Mouse (Mus musculus): ENCODE data around the gene Phgr1. TPM values are rescaled to one million over a fixed set of nuclear protein-coding genes. Genes with fewer than 3 reads are reported as not detected.

Gene Phgr1
- not detected in 2 replicates for polyA plus RNA-seq (2016; fragmentation: Nextera tagmentation; extraction: Ambion mirVana)

GRCm38 (mm10) chr2:118772158-118772874, at the start of gene Phgr1:
TSS of gene Phgr1 (plus strand) at chr2:118772769.
- H3K4me3 ChIP-seq, result no peak within 1 kb of the TSS
- WGBS (ENCODE audit: insufficient replicate concordance), result 57% methylated on average over 6 of the region's 6 CpGs
- no peaks in the 10 kb centered on the region for H3K4me1 ChIP-seq
- ATAC-seq, result 0 out of 2 replicates have a peak, but pooled peaks have one; percentile 21
- no peaks in the 10 kb centered on the region for H3K36me3 ChIP-seq
- no peak within 1 kb of the TSS for H3K27ac ChIP-seq
- H3K27me3 ChIP-seq (replicated peaks), result peaks cover 49% of the 10 kb centered on the region
- H3K4me2 ChIP-seq, result no peak within 1 kb of the TSS
- H3K9me3 ChIP-seq (replicated peaks), result no peaks in the 10 kb centered on the region
- no peak within 1 kb of the TSS for H3K9ac ChIP-seq

- no peak overlapping the region for H3K4me2 ChIP-seq
- peak; percentile 55; the same call in 1 of the 2 replicates for ATAC-seq
These were observed 48.7 kb upstream of the Phgr1 start for GRCm38 (mm10) chr2:118723693-118724486.

GRCm38 (mm10) chr2:118725511-118725910, 47.1 kb upstream of the Phgr1 start:
- no peaks in the 10 kb centered on the region for H3K9me3 ChIP-seq (replicated peaks)
- H3K36me3 ChIP-seq, result no peaks in the 10 kb centered on the region
- H3K4me3 ChIP-seq, result no peak overlapping the region
- H3K9ac ChIP-seq, result no peak overlapping the region
- no peak overlapping the region for H3K27ac ChIP-seq
- no peak overlapping the region for H3K4me2 ChIP-seq
- no peak for ATAC-seq
- peaks cover 55% of the 10 kb centered on the region for H3K27me3 ChIP-seq (replicated peaks)
- H3K4me1 ChIP-seq, result peaks cover 41% of the 10 kb centered on the region
- 74% methylated on average over 4 of the region's 4 CpGs for WGBS (ENCODE audit: insufficient replicate concordance)

More at GRCm38 (mm10) chr2:118723693-118724486, 48.7 kb upstream of the Phgr1 start:
- no peaks in the 10 kb centered on the region for H3K9me3 ChIP-seq (replicated peaks)
- no peak overlapping the region for H3K27ac ChIP-seq
- H3K36me3 ChIP-seq, result no peaks in the 10 kb centered on the region
- no peak overlapping the region for H3K9ac ChIP-seq
- peaks cover 38% of the 10 kb centered on the region for H3K4me1 ChIP-seq
- WGBS (ENCODE audit: insufficient replicate concordance), result 20% methylated on average over 15 of the region's 15 CpGs
- H3K27me3 ChIP-seq (replicated peaks), result peaks cover 45% of the 10 kb centered on the region
- H3K4me3 ChIP-seq, result no peak overlapping the region

DNA sequence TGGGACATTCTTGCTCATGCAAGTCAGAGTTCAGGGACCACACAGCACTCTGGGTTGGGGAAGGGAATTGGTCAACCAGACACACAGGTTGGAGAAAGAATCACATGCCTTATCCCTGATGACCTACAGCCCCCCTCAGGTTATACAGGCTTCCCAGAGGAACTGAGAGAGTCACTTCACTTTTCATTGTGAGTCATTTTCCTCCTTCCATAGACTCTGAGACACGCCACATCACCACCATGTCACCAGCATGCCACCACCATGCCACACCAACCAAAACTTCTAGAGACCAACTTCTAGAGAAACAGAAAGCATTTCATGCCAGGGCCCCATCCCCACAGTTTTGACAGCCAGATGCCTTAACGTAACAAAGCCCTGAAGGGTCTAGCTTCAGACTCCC, 45.7 kb upstream of the Phgr1 start:
- H3K4me1 ChIP-seq, result peaks cover 44% of the 10 kb centered on the region
- no peak overlapping the region for H3K27ac ChIP-seq
- H3K9me3 ChIP-seq (replicated peaks), result no peaks in the 10 kb centered on the region
- WGBS (ENCODE audit: insufficient replicate concordance), result 50% methylated on average over 2 of the region's 2 CpGs
- ATAC-seq, result no peak
- H3K4me3 ChIP-seq, result 0 out of 2 replicates have a peak overlapping the region, but pooled peaks have one; percentile 29
- H3K9ac ChIP-seq, result no peak overlapping the region
- H3K27me3 ChIP-seq (replicated peaks), result peaks cover 66% of the 10 kb centered on the region
- no peaks in the 10 kb centered on the region for H3K36me3 ChIP-seq
- H3K4me2 ChIP-seq, result peak overlapping the region; percentile 48; the same call in 1 of the 2 replicates

DNA sequence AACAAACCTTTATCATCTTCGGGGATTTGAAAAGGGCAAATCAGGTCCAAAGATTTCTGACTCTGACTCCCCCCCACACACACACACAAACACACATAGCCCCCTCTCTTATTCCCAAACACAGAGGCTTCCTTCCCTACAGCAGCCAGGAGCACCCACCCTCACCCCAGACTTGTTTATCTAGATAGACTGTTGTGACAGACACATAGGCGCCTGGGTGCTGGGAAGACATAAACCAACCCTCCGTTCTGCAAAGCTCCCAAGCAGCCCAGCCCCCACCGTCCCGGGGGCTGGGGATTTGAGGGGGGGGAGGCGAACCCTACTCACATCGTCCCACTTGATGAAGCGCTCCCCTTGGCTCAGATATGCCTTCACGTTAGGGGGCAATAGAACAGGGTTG, 44.7 kb upstream of the Phgr1 start:
- H3K9ac ChIP-seq, result no peak overlapping the region
- H3K27ac ChIP-seq, result peak overlapping the region; percentile 55; the same call in 1 of the 2 replicates
- peak overlapping the region; percentile 48 for H3K4me2 ChIP-seq
- whole genome bisulfite sequencing (ENCODE audit: insufficient replicate concordance), result 5% methylated on average over 9 of the region's 9 CpGs
- peaks cover 40% of the 10 kb centered on the region for H3K4me1 ChIP-seq
- H3K4me3 ChIP-seq, result peak overlapping the region; percentile 29
- H3K36me3 ChIP-seq, result no peaks in the 10 kb centered on the region
- no peak for ATAC-seq
- H3K27me3 ChIP-seq (replicated peaks), result peaks cover 71% of the 10 kb centered on the region
- H3K9me3 ChIP-seq (replicated peaks), result no peaks in the 10 kb centered on the region

GRCm38 (mm10) chr2:118728337-118728736, 44.2 kb upstream of the Phgr1 start, which contains the start of gene Plcb2:
TSS of gene Plcb2 (minus strand) at chr2:118728438.
- ATAC-seq, result peak; percentile 39; the same call in 1 of the 2 replicates
- peaks cover 71% of the 10 kb centered on the region for H3K27me3 ChIP-seq (replicated peaks)
- H3K27ac ChIP-seq, result peak within 1 kb of the TSS; percentile 55
- WGBS (ENCODE audit: insufficient replicate concordance), result 4% methylated on average over 7 of the region's 7 CpGs
- H3K4me2 ChIP-seq, result peak within 1 kb of the TSS; percentile 48
- peaks cover 36% of the 10 kb centered on the region for H3K4me1 ChIP-seq
- H3K4me3 ChIP-seq, result peak within 1 kb of the TSS; percentile 29
- H3K9ac ChIP-seq, result no peak within 1 kb of the TSS
- no peaks in the 10 kb centered on the region for H3K36me3 ChIP-seq
- no peaks in the 10 kb centered on the region for H3K9me3 ChIP-seq (replicated peaks)

GRCm38 (mm10) chr2:118729194-118729593, 43.4 kb upstream of the Phgr1 start:
- H3K4me3 ChIP-seq, result no peak overlapping the region
- no peaks in the 10 kb centered on the region for H3K36me3 ChIP-seq
- H3K9ac ChIP-seq, result no peak overlapping the region
- peak overlapping the region; percentile 55 for H3K27ac ChIP-seq
- ATAC-seq, result no peak
- H3K4me1 ChIP-seq, result peaks cover 27% of the 10 kb centered on the region
- H3K27me3 ChIP-seq (replicated peaks), result peaks cover 68% of the 10 kb centered on the region
- peak overlapping the region; percentile 48; the same call in 1 of the 2 replicates for H3K4me2 ChIP-seq
- no peaks in the 10 kb centered on the region for H3K9me3 ChIP-seq (replicated peaks)
- 13% methylated on average over 4 of the region's 4 CpGs for WGBS (ENCODE audit: insufficient replicate concordance)

DNA sequence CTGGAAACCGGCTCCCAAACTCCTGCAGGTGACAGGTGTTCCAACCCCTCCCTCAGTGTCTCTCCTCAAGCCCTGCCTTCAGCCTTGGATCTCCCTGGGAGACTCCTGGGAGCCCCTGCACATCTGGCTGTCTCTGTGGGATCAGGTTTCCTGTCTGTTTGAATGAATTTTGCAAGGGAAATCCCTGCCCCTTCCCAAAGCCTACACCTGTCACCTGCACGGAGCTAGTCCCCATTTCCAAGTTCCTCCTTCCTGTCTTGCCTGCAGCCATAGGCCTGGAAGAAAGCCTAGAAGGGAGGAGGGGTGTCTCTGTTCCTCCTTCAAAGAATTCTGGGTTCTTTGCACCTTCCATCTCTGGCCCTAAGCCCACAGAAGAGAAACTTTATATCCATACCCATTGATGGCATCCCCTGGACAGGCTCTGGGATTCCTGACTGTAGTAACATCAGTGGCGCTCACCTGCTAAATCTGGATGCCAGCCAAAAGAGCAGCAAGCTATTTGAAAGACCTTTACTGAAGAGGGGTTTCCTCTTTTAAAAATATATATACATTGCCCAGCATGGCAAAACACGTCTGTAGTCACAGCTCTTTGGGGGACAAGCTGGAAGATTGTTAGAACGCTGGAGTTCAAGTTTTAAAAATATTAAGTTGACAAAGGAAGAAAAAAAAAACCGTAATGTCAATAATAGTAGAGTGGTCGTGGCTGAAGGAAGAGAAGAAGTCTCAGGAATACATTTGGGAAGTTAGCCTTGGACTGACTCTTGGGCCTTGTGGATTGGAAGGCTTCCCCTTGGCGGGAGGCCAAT, 42.5 kb upstream of the Phgr1 start:
- 31% methylated on average over 8 of the region's 8 CpGs for WGBS (ENCODE audit: insufficient replicate concordance)
- H3K27me3 ChIP-seq (replicated peaks), result peaks cover 61% of the 10 kb centered on the region

GRCm38 (mm10) chr2:118730622-118730915, 42.0 kb upstream of the Phgr1 start:
- ATAC-seq, result no peak
- no peak overlapping the region for H3K4me2 ChIP-seq
- H3K27me3 ChIP-seq (replicated peaks), result peaks cover 61% of the 10 kb centered on the region
- H3K4me3 ChIP-seq, result no peak overlapping the region
- no peak overlapping the region for H3K9ac ChIP-seq
- H3K4me1 ChIP-seq, result peaks cover 23% of the 10 kb centered on the region
- H3K36me3 ChIP-seq, result no peaks in the 10 kb centered on the region
- 6% methylated on average over 3 of the region's 3 CpGs for WGBS (ENCODE audit: insufficient replicate concordance)
- no peak overlapping the region for H3K27ac ChIP-seq
- no peaks in the 10 kb centered on the region for H3K9me3 ChIP-seq (replicated peaks)

More for the DNA sequence above, 42.5 kb upstream of the Phgr1 start:
- Histone ChIP-seq H3K9me3 (replicated peaks) (no peaks in the 10 kb centered on the region), H3K27ac (0 out of 2 replicates have a peak overlapping the region, but pooled peaks have one; percentile 8), H3K36me3 (no peaks in the 10 kb centered on the region), H3K4me1 (peaks cover 23% of the 10 kb centered on the region), H3K9ac (no peak overlapping the region), H3K4me2 (no peak overlapping the region), H3K4me3 (no peak overlapping the region)
- no peak for ATAC-seq

DNA sequence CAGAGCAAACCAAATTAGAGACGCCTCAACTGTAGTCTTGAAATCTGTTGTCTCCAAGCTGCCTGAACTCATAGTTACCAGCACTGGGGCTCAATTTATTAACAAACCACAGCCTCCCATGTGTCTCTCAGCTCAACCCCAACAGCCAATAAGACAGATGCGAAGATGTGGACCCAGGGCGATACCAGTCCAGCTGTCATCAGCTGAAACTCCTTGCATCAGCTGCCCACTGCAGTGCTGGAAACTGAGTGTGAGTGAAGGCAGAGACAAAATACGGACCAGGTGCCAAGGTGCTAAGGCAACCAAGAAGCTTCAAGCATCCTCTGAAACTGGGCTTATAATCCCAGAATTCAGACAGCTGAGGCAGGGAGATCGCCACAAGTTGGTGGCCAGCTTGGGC, 40.6 kb upstream of the Phgr1 start:
- no peak overlapping the region for H3K9ac ChIP-seq
- no peak overlapping the region for H3K4me3 ChIP-seq
- no peak for ATAC-seq
- peaks cover 23% of the 10 kb centered on the region for H3K4me1 ChIP-seq
- H3K27ac ChIP-seq, result no peak overlapping the region
- H3K9me3 ChIP-seq (replicated peaks), result no peaks in the 10 kb centered on the region
- H3K27me3 ChIP-seq (replicated peaks), result peaks cover 67% of the 10 kb centered on the region
- H3K4me2 ChIP-seq, result no peak overlapping the region
- 72% methylated on average over 5 of the region's 5 CpGs for WGBS (ENCODE audit: insufficient replicate concordance)
- no peaks in the 10 kb centered on the region for H3K36me3 ChIP-seq

DNA sequence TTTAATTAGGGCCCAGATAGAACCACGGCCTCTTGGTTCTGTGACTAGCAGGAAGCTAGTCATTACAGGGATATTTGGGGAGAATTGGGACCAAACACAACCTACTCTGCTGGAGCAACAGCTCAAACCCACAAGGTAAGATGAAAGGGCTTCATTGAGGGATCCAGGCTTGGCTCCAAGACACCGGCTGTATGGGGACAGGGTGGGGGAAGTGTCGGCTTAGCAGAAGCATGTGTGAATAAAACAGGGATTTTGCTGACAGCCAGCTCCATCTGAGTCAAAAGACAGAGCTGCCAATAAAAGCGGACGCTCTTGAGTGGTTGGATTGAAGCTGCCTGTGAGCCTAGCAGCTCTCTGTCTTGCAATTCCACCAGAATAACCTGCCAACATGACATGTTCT, 39.2 kb upstream of the Phgr1 start:
- H3K36me3 ChIP-seq, result no peaks in the 10 kb centered on the region
- H3K4me2 ChIP-seq, result no peak overlapping the region
- no peak overlapping the region for H3K9ac ChIP-seq
- H3K9me3 ChIP-seq (replicated peaks), result no peaks in the 10 kb centered on the region
- ATAC-seq, result no peak
- WGBS (ENCODE audit: insufficient replicate concordance), result 69% methylated on average over 5 of the region's 5 CpGs
- peaks cover 11% of the 10 kb centered on the region for H3K4me1 ChIP-seq
- H3K4me3 ChIP-seq, result no peak overlapping the region
- H3K27me3 ChIP-seq (replicated peaks), result peaks cover 53% of the 10 kb centered on the region
- no peak overlapping the region for H3K27ac ChIP-seq

Measured in liver, embryonic 12.5 days (tissue).